ENCODE assay signal across 7 mouse cellular contexts in the genomic region with DNA sequence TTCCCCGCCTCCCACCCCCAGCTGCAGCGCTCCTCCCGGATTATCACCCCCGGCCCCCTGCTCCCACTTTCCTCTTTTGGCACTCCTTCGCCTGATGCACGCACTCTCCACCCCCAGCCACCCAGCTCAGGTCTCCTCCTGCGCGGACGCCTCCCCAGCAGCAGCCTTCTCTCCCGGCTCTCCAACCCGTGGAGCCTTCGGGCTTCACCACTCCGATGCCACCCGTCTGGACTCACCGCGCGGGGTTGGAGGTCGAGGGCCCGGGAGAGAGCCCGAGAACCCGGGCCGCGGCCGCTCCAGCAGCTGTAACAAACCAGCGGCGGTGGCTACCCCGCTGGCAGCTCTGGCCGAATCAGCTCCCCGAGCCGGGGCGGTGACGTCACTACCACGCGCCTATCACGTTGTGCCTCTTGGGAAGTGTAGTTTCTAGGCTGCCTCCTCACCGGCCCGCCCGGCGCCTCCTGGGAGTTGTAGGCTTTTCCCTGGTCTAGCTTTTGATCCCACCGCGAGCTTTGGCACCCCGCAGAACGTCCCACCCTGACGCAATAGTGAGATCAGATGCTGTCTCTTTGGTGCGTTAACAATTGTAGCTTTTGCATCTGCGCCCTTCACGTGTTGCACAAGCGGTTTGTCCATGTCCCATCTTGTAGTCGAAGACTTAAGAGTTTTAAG. TPM values are rescaled to one million over a fixed set of nuclear protein-coding genes. Genes with fewer than 3 reads are reported as not detected.
DNase-seq lines count a peak whose midpoint lies in the region; ATAC-seq and TF ChIP-seq lines count a peak whose summit lies in the region.

A gene (minus strand): TSS at position 477 of the 672 bp plus-strand sequence.

- peak; percentile 99 for DNase-seq in adrenal gland, postnatal 25 days
- peak; percentile 99 for DNase-seq in heart, adult 18-20 months
- DNase-seq in kidney, adult 2 months, result peak; percentile 99
- DNase-seq in spleen, adult 2 months (ENCODE audit: low read depth in 1 of 2, low spot score in 2 of 2), result peak; percentile 82 to 97

- H3K36me3 ChIP-seq in embryonic facial prominence, embryonic 12.5 days, result peaks cover 17% of the 10 kb centered on the region
- H3K36me3 ChIP-seq in kidney, adult 2 months (ENCODE audit: control insufficient read depth, insufficient read depth, low read length), result no peaks in the 10 kb centered on the region
- H3K36me3 ChIP-seq in limb, embryonic 12.5 days, result peaks cover 22% of the 10 kb centered on the region
- H3K36me3 ChIP-seq in midbrain, embryonic 15.5 days (replicated peaks), result peaks cover 9% of the 10 kb centered on the region; the same call in 1 of the 2 replicates
- peaks cover 14% of the 10 kb centered on the region for H3K36me3 ChIP-seq in spleen, adult 2 months (ENCODE audit: control insufficient read depth, insufficient read depth, low read length)

- H3K9ac ChIP-seq in embryonic facial prominence, embryonic 12.5 days, result peak within 1 kb of the TSS; percentile 64
- peak within 1 kb of the TSS; percentile 81 for H3K9ac ChIP-seq in limb, embryonic 12.5 days (replicated peaks)
- peak within 1 kb of the TSS; percentile 87 for H3K9ac ChIP-seq in midbrain, embryonic 15.5 days

- TF ChIP-seq CTCF in kidney, adult 2 months (conservative IDR thresholded peaks at IDR 0.05; ENCODE audit: insufficient read depth, insufficient read length, low read depth, low read length), result no peak
- no peak for TF ChIP-seq CTCF in spleen, adult 2 months (IDR thresholded peaks at IDR 0.05; ENCODE audit: extremely low read depth, insufficient read depth, insufficient read length, insufficient replicate concordance)

- H3K4me1 ChIP-seq in embryonic facial prominence, embryonic 12.5 days, result peaks cover 32% of the 10 kb centered on the region
- H3K4me1 ChIP-seq in kidney, adult 2 months (ENCODE audit: control insufficient read depth, insufficient read depth, low read length), result peaks cover 9% of the 10 kb centered on the region; the same call in 1 of the 2 replicates
- peaks cover 30% of the 10 kb centered on the region for H3K4me1 ChIP-seq in limb, embryonic 12.5 days (replicated peaks)
- H3K4me1 ChIP-seq in midbrain, embryonic 15.5 days, result peaks cover 36% of the 10 kb centered on the region
- peaks cover 3% of the 10 kb centered on the region; the same call in 1 of the 2 replicates for H3K4me1 ChIP-seq in spleen, adult 2 months (ENCODE audit: control insufficient read depth, insufficient read depth, insufficient read length)

- H3K27ac ChIP-seq in embryonic facial prominence, embryonic 12.5 days, result peak within 1 kb of the TSS; percentile 69
- H3K27ac ChIP-seq in kidney, adult 2 months (ENCODE audit: insufficient read depth, low read depth, low read length), result peak within 1 kb of the TSS; percentile 87
- H3K27ac ChIP-seq in limb, embryonic 12.5 days, result peak within 1 kb of the TSS; percentile 82
- H3K27ac ChIP-seq in midbrain, embryonic 15.5 days, result peak within 1 kb of the TSS; percentile 87
- peak within 1 kb of the TSS; percentile 59 for H3K27ac ChIP-seq in spleen, adult 2 months (ENCODE audit: insufficient read depth, low read length)

- peak; percentile 90 for ATAC-seq in embryonic facial prominence, embryonic 12.5 days (ENCODE audit: insufficient number of reproducible peaks, insufficient read depth, low FRiP score, low TSS enrichment)
- ATAC-seq in limb, embryonic 12.5 days (ENCODE audit: insufficient number of reproducible peaks, insufficient read depth, low FRiP score, low TSS enrichment, low read depth), result peak; percentile 92
- peak; percentile 96 for ATAC-seq in midbrain, embryonic 15.5 days (replicated peaks)

- peak within 1 kb of the TSS; percentile 89 for H3K4me2 ChIP-seq in embryonic facial prominence, embryonic 12.5 days (replicated peaks)
- H3K4me2 ChIP-seq in limb, embryonic 12.5 days, result peak within 1 kb of the TSS; percentile 94
- peak within 1 kb of the TSS; percentile 73 for H3K4me2 ChIP-seq in midbrain, embryonic 15.5 days

- peak within 1 kb of the TSS; percentile 66 for H3K4me3 ChIP-seq in embryonic facial prominence, embryonic 12.5 days
- H3K4me3 ChIP-seq in kidney, adult 2 months (ENCODE audit: insufficient read depth, low read depth, low read length), result peak within 1 kb of the TSS; percentile 63
- peak within 1 kb of the TSS; percentile 85 for H3K4me3 ChIP-seq in limb, embryonic 12.5 days (replicated peaks)
- peak within 1 kb of the TSS; percentile 87 for H3K4me3 ChIP-seq in midbrain, embryonic 15.5 days
- peak within 1 kb of the TSS; percentile 87 for H3K4me3 ChIP-seq in spleen, adult 2 months (ENCODE audit: extremely low read depth, insufficient read depth, insufficient read length)

- WGBS in embryonic facial prominence, embryonic 12.5 days, result 1% methylated on average over 49 of the region's 49 CpGs
- WGBS in kidney, adult 2 months, result under 1% methylated on average over 49 of the region's 49 CpGs
- WGBS in limb, embryonic 12.5 days, result under 1% methylated on average over 49 of the region's 49 CpGs
- WGBS in midbrain, embryonic 15.5 days, result under 1% methylated on average over 49 of the region's 49 CpGs
- WGBS in spleen, adult 2 months, result 1% methylated on average over 48 of the region's 49 CpGs

- H3K9me3 ChIP-seq in embryonic facial prominence, embryonic 12.5 days, result no peaks in the 10 kb centered on the region
- H3K9me3 ChIP-seq in limb, embryonic 12.5 days, result no peaks in the 10 kb centered on the region
- no peaks in the 10 kb centered on the region for H3K9me3 ChIP-seq in midbrain, embryonic 15.5 days

- TF ChIP-seq POLR2A in kidney, adult 2 months (IDR thresholded peaks at IDR 0.05; ENCODE audit: low read depth, low read length), result no peak
- no peak; the same call in 1 of the 2 replicates for TF ChIP-seq POLR2A in spleen, adult 2 months (IDR thresholded peaks at IDR 0.05; ENCODE audit: low read depth, low read length)

- no peaks in the 10 kb centered on the region for H3K27me3 ChIP-seq in embryonic facial prominence, embryonic 12.5 days
- H3K27me3 ChIP-seq in kidney, adult 2 months (replicated peaks; ENCODE audit: control insufficient read depth, insufficient read depth, low read length), result no peaks in the 10 kb centered on the region
- peaks cover 5% of the 10 kb centered on the region; the same call in 1 of the 2 replicates for H3K27me3 ChIP-seq in limb, embryonic 12.5 days
- H3K27me3 ChIP-seq in midbrain, embryonic 15.5 days (replicated peaks), result no peaks in the 10 kb centered on the region
- no peaks in the 10 kb centered on the region for H3K27me3 ChIP-seq in spleen, adult 2 months (ENCODE audit: control insufficient read depth, insufficient read depth, low read length)

RNA-seq across cellular contexts. Expression of the gene that starts here (rescaled TPM):
- total RNA-seq in adrenal gland, postnatal 25 days (2021), result 96.8 and 98.6 TPM in 2 replicates
- 62.8 and 64.2 TPM in 2 replicates for polyA plus RNA-seq in embryonic facial prominence, embryonic 12.5 days (2016; fragmentation: Nextera tagmentation; extraction: Ambion mirVana)
- 10 to 100 TPM; 42.6 to 47.5 TPM for total RNA-seq in heart, adult 18-20 months (2021)
- polyA plus RNA-seq in kidney, adult 2 months (2012; rRNA removed), result 57.2 and 60.2 TPM in 2 replicates
- 58.2 and 63.1 TPM in 2 replicates for polyA plus RNA-seq in limb, embryonic 12.5 days (2016; fragmentation: Nextera tagmentation; extraction: Ambion mirVana)
- 120 TPM in 2 replicates for polyA plus RNA-seq in midbrain, embryonic 15.5 days (2015; fragmentation: Nextera tagmentation; extraction: Ambion mirVana)
- 37.4 and 42.9 TPM in 2 replicates for polyA plus RNA-seq in spleen, adult 2 months (2012; rRNA removed)

Comparison
In these comparisons a context has a peak if more than half of its experiments do, and no peak if none do; other contexts are left out.
1. Peak in every context shown above with its lines: DNase-seq, ATAC-seq, H3K4me3 ChIP-seq and H3K27ac ChIP-seq.